Mouse (Mus musculus) kidney, postnatal 4 days (tissue): ENCODE results near the gene Lactbl1.

Experiments used
- DNase-seq, 2 experiments: peaks; one replicate each; pipeline ENCODE4 v3.0.0; 2021; ENCODE audit warnings: mixed read lengths in 2 of 2

Lactbl1 gene

DNA sequence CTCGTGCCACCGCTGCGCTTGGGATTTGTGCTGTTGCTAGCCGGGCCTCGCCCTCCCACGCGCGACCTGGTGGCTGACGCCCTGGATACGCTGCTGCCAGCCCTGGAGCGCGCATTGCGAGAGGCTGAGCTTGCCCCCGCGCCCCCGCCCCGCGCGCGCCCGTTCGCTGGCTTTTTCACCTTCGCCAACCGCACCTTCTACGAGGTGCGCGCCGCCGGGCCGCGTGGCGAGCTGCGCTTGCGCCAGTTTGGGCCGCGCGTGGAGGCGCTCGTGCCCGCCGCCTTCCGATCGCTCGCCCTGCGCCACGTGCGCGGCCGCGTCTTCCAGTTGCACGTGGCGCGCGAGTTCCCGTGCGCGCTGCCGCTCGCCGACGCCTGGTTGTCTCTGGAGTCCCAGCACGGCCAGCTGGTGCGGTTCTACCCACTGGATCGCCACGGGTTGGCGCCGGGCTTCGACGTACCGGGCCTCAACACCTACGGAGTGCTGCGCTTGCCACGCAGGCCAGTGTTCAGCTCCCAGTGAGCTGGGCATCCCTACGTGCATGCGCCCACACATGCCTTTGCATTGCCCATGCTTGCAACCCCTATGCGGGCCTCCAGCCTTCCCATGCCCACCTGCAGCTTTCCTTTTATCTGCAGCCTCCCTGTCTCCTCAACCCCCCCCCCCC, 15.3 kb downstream of the Lactbl1 start:
- peak; percentile 63 to 77 for DNase-seq

- no peak for DNase-seq
Measured at GRCm38 (mm10) chr4:136638230-136638750, 15.9 kb downstream of the Lactbl1 start.

DNA sequence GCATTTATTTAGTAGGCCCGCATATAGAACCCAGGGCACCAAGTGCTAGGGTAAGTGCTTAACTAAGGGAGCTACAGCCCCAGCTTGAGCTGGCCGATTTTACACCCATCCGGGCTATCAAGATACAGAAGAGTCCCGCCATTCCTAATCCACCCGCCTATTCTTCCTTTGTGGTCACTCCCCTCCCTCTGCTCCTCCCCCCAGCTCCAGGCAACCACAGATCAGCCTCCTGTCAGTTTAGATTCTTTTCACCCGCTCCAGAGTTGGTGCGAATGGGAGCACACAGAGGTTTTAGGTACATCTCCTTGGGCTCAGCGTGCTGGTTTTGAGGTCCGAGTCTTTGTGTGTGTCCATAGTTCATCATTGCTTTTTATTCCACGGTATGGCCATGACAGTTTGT, 16.5 kb downstream of the Lactbl1 start:
- DNase-seq = peak; percentile 52 to 59

DNA sequence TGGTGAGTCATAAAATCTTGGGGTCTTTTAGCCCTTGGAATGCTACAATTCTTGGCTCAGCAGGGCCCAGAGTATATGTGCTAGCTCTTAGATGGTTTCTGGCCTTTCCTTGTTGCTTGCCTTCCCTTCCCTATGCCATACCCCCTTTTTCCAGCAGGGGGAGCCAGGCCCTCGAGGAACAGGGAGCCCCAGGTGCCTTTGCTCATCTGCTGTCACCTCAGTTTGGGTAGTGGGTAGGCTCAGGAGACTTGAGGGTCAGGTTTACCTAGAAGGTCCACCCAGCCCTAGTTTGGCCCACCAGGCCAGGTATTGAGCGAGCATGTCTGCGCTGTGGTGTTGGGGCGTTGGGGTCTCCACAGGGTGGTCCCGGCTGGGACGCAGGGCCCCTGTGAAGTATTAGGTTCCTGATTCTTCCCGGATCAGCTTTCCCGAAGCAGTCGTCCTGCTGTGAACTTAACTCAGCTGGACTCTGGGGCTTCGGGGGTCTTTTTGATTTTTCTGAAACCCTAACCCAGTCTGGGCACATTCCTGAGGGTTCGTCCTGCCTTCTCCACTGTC, 26.6 kb downstream of the Lactbl1 start:
- peak; percentile 92 to 93 for DNase-seq

DNA sequence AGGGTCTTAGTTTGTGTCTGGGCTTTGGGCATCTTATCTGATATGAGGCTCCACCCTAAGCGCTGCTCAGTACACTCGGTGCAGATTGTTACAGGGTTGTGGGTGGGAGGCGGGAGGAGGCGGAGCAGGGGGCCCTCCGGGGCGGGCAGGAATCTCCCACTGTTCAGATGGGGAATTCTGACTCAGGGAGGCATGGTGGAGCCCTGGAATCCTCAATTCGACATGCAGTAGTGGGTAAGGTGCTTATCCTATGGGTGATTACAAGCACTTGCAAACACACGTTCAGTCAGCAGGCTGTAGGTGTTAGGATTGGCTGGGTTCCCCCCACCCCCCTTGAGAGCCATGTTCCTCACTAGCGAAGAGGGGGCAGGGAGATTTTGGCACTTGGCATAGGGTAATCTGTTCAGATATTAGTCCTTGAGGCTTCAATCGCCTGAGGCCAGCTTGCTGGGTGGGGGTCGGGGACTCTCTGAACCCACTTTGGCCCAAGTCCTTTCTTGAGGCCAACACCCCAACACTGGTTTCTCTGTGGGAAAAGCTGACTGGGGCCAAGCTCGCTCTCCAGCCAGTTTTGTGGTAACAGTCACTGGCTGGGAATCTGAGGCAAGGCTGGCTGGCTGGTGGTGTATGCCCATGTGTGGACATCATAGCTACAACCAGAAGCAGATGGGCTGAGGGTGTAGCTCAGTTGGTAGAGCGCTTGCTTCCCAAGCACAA, 27.2 kb downstream of the Lactbl1 start:
- peak; percentile 28 to 33 for DNase-seq

DNA sequence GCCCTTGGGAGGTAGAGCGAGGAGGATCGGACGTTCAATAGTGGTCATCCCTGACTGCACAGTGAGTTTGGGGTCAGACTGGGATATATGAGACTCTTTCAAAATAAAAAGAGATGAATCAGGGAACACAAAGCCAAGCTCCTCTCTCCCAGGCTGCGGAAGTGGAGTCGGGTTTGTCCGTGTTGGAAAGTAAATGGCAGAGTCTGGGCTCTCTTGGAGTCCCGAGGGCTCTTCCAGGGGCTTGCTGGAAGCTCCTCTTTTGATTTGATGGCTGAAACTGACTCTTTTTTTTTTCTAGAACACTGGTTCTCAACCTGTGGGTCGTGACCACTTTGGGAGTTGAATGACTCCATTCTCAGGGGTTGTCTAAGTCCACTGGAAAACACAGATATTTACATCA, 27.8 kb downstream of the Lactbl1 start:
- no peak for DNase-seq

DNA sequence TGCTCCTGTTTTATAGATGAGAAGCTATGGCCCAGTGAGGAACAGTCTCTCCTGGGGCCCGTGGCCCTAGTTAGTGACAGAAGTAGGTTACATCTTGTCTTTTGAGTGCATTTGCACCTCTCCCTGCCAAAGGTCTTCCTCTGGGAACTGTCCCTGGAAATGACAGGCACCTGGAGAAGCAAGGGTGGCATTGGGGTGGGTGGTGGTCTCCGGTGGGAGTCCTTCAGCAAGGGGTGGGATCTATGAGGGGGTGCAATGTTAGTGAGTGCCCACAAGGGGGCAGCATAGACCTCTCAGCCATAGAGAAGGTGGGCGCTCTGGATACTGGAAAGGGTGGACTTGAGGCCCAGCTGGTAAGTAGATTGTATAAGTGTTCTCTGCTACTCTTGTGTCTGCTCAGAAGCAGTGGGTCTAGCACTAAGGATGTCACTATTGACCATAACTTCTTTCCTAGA, 29.0 kb downstream of the Lactbl1 start:
- peak; percentile 52 to 54 for DNase-seq

DNA sequence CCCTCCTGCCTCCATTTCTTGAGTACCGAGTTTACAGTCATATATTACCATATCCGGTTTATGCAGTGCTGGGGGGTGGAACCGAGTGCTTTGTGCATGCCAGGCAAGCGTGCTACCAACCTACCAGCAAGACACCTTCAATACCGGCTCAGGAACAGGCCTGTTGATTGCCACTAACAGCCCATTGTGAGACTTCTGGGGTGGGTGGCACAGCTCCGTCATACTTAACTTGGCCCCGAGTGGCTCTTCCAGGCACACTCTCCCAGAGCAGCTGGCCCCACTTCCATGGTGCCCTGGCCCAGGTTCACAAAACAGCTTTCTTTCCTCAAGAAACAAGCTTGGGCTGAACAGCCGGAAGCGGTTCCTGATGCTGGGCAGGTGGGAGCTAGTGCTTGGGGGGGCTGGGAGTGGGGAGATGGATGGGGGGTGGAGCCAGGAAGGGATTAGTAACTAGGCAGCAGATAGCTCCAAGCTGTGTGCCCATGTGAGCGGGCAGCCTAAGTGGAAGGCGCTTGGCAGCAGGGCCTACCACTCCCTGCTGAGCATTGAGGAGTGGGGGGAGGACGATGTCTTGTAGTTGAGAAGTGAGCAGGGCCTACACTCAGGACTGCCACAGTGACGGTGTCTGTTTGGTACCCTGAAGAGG, 29.6 kb downstream of the Lactbl1 start:
- DNase-seq = no peak

- no peak for DNase-seq
Measured at GRCm38 (mm10) chr4:136652528-136652910, 30.1 kb downstream of the Lactbl1 start.

DNA sequence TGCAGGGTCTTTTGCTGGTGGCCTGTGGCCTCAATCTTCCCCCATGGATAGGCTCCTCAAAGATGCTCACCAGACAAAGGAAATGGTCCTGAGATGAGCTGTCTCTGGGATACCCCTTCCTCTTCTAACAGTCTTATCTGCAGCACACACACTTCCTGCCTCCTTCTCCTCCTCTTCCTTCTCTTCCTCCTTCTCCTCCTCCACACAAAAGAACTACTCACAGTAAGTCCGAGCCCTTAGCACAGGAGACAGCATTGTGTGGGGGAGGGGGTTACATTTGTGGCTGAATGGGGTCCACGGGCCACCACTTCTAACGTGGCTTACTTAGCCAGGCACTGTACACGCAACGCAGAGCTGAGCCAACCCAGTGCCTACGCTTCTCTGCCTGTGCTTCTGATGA, 30.6 kb downstream of the Lactbl1 start:
- no peak for DNase-seq

DNA sequence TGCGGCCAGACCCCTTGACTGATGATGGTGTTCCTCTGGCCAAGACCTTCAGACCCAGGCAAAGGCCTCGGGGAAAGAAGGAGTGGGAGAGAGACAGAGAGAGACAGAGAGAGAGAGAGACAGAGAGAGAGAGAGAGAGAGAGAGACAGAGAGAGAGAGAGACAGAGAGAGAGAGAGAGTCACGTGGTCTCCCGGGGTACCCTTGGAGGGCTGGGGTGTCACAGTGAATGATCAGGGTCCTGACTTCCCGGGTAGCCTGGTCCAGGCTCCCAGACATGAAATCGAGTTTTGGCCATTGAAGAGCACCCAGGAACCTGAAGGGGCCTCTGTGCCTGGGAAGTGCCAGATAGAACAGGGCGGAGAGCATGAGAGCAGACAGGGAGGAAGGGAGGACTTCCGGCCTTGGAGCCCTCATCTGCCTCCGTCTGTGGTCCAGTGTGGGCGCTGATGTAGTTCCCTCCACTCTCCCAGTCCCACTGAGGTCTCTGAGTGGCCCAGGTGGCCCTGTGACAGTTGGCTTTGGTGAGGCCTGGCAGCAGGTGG, 31.3 kb downstream of the Lactbl1 start:
- no peak for DNase-seq

- DNase-seq = no peak
Measured at GRCm38 (mm10) chr4:136657914-136658313, 35.5 kb downstream of the Lactbl1 start.

DNA sequence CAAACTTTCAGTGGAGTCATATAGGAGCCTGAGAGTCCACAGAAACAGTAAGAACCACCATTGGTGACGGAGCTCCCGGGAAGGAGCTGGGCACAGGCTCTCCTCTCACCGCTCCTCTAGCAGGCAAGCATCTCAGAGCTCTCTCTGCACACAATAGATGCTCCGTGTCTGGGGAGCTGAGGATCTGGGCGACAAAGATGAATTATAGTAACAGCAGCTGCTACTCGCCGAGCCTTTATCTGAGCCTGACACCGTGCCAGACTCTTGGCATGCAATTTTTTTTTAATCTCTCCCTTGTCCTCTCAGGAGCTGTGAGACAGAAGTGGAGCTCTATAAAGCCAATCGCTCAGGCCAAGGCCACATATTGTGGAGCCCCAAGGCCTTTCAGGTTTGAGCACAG, 42.6 kb downstream of the Lactbl1 start:
- no peak for DNase-seq

DNA sequence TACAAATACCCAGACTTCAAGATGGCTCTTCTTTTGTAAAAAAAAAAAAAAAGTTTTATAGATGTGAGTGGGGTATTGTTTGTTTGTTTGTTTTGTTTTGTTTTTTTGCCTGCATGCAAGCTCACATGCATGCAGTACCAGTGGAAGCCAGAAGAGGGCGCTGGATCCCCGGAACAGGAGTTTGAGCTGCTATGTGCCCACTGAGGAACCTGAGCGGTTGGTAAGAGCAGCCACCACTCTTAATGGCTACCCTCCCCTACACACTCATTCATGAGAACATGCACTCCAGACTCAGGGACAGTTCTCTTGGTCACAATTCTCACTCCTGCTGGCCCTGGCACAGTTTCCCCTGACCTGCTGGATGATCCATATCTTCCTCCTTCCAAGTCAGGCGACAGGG, 43.6 kb downstream of the Lactbl1 start:
- DNase-seq = peak in 1 of 2 experiments; percentile 29

GRCm38 (mm10) chr4:136667757-136668156, 45.3 kb downstream of the Lactbl1 start:
- DNase-seq = no peak

DNA sequence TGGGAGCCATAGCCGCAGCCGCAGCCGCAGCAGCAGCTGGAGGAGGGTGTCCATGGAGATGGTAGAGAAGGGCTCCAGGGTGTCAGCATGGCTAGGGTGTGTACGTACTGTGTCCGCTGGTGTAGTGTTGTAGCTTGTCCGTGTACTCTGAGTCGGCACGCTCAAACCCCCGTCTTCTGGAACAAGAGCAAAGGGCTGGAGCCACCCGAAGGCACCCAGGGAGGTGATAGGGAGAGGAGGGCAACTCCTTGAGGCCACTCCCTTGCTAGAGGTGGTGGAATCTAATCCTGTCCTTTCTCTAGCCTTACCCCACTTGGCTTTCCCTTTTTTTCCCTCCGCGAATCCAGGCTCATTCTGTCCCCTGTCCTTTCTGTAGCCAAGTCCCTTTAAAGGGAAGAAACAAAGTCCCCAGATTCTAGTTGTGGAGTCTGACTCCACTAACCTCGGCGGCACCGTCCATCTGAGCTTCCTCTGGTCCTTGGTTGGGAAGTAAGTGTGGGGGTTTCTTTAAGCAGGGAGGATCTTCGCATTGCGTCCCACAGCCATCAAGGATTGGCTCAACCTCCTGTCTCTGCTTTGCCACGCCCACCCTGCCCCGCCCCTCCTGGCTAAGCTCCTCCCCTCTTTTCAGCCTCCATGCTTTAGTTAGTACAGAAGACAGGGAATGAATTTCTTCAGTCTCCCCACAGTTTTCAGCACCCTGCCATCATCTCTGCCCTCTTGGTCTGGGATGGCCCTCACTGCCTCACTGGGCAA, 50.1 kb downstream of the Lactbl1 start:
- DNase-seq = no peak

DNA sequence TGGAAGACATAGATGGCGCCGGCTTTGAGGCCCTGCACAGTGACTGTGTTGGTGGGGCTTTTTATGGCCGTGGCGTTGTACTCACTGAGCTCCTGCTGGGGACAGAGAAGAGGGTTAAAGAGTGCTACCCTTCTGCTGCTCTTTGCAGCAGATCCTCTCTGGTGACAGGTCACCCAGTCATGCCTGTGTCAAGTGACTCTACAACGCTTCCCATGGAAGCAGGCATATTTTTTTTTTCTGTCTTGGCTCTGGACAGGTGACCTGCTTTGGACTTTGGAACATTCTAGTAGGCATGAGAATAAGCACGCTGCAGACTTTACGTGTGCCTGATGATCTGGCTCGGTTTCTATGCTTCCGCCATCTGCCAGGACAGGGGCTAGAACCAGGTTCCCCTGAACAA, 53.0 kb downstream of the Lactbl1 start:
- no peak for DNase-seq

- DNase-seq = peak; percentile 90
Measured at GRCm38 (mm10) chr4:136678480-136678879, 56.1 kb downstream of the Lactbl1 start.

DNA sequence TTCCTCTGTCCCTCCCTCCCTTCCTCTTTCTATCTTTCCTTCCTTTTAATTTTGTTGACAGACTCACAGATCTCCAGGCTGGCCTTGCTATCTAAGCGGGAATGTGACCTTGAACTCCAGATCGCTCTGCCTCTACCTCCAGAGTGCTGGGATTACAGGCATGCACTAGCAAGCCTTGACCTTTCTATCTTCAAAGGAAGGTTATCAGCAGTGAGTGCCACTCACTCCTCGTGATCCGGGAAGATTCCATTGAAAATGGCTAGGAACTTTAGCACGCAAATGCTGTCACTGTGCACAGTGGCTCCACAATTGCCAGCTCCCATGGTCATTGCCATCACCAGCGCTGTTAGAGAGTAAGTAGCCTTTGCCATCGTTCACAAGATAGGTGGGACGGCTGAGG, 56.8 kb downstream of the Lactbl1 start:
- DNase-seq = no peak

DNA sequence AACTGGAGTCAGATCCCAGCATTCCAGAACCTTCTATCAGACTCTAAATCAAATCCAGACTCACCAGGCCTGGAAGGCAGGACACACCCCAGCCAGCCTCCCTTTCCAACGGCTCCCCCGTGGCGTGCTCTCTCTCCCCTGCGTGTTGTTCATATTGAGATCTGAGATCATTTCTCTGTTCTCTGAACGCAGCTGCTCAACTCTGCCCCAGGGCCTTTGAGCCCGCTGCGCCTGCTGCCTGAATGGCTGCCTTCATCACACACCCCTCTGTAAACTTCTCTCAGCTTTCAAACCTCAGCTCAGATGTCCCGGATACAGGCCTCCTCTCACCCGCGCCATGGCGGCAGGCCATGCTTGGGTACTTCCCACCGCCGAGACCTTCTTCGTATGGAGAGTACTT, 58.2 kb downstream of the Lactbl1 start:
- DNase-seq = no peak

DNA sequence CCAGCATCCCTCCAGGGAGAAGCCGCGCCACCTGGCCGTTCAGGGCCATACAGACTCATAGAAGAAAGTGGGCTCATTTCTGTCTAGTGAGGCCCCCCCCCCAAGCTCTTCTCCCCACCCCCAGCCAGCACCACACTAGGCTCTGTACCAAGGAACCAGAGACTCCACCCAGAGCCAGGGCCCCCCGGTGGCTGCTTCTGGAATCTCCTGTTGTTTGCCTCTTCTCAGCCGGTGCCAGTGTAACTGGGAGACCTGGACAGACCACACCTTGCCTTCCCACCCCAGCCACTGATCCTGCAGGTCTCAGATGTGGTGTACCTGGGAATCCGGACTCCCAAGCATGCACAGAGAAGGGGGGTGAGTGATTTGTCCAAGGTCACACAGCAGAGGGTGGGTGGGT, 62.1 kb downstream of the Lactbl1 start:
- peak; percentile 63 to 71 for DNase-seq

- peak; percentile 51 to 64 for DNase-seq
Measured at GRCm38 (mm10) chr4:136685431-136685869, 63.0 kb downstream of the Lactbl1 start.
